Mouse (Mus musculus) ZHBTc4 (cell line): ENCODE measurements around the gene F2rl2.

ENCODE experiments used
- DNase-seq: peaks from one replicate; pipeline ENCODE4 v3.0.0-alpha.2; 2011; ENCODE audit warnings: low read depth, low spot score

F2rl2 gene

GRCm38 (mm10) chr13:95696654-95697163, at the start of gene F2rl2:
Gene F2rl2 (plus strand): TSS chr13:95696853.
- no peak for DNase-seq

GRCm38 (mm10) chr13:95647248-95647647, 49.4 kb upstream of the F2rl2 start:
- DNase-seq: no peak

GRCm38 (mm10) chr13:95649941-95650340, 46.7 kb upstream of the F2rl2 start:
- DNase-seq: no peak

GRCm38 (mm10) chr13:95651870-95652668, 44.6 kb upstream of the F2rl2 start:
- no peak for DNase-seq

GRCm38 (mm10) chr13:95653696-95654095, 43.0 kb upstream of the F2rl2 start:
- DNase-seq: no peak

- peak; percentile 25 for DNase-seq
Measured at GRCm38 (mm10) chr13:95655284-95655683, 41.4 kb upstream of the F2rl2 start.

GRCm38 (mm10) chr13:95657171-95657570, 39.5 kb upstream of the F2rl2 start:
- peak; percentile 95 for DNase-seq

- no peak for DNase-seq
Measured at GRCm38 (mm10) chr13:95659432-95659831, 37.2 kb upstream of the F2rl2 start.

GRCm38 (mm10) chr13:95663834-95664233, 32.8 kb upstream of the F2rl2 start:
- no peak for DNase-seq

GRCm38 (mm10) chr13:95665644-95666356, 30.9 kb upstream of the F2rl2 start:
- no peak for DNase-seq

GRCm38 (mm10) chr13:95667260-95667659, 29.4 kb upstream of the F2rl2 start:
- peak; percentile 75 for DNase-seq

GRCm38 (mm10) chr13:95670534-95670933, 26.1 kb upstream of the F2rl2 start:
- no peak for DNase-seq

GRCm38 (mm10) chr13:95671108-95671897, 25.4 kb upstream of the F2rl2 start:
- no peak for DNase-seq

- DNase-seq: no peak
Measured at GRCm38 (mm10) chr13:95672372-95672771, 24.3 kb upstream of the F2rl2 start.

GRCm38 (mm10) chr13:95679078-95679477, 17.6 kb upstream of the F2rl2 start:
- DNase-seq: no peak

GRCm38 (mm10) chr13:95679491-95679941, 17.1 kb upstream of the F2rl2 start:
- DNase-seq: no peak

- no peak for DNase-seq
Measured at GRCm38 (mm10) chr13:95684656-95685244, 11.9 kb upstream of the F2rl2 start.

- no peak for DNase-seq
Measured at GRCm38 (mm10) chr13:95685736-95686135, 10.9 kb upstream of the F2rl2 start.

GRCm38 (mm10) chr13:95688576-95688975, 8.1 kb upstream of the F2rl2 start:
- no peak for DNase-seq

GRCm38 (mm10) chr13:95692201-95692600, 4.5 kb upstream of the F2rl2 start:
- DNase-seq: no peak

- DNase-seq: peak; percentile 39
Measured at GRCm38 (mm10) chr13:95696120-95696653, 466 bp upstream of the F2rl2 start.
